Mouse (Mus musculus) heart, embryonic 12.5 days (tissue): ENCODE data around the gene Pigg. TPM values are rescaled to one million over a fixed set of nuclear protein-coding genes. Genes with fewer than 3 reads are reported as not detected.

Experiments
- ATAC-seq: fragments of 200-750 bp; cut with Nextera tagmentation; 2 replicates; pipeline ENCODE4 v1.8.0; 2017; ENCODE audit warnings: moderate TSS enrichment, moderate library complexity; ENCODE audit not compliant: insufficient number of reproducible peaks, low FRiP score
- H3K27ac ChIP-seq: fragments of 300-500 bp; sonication (generic); 2 replicates; pipeline ENCODE4 v1.5.1; 2016; ENCODE audit warnings: mild to moderate bottlenecking, moderate library complexity; ENCODE audit not compliant: poor library complexity, severe bottlenecking
- H3K27me3 ChIP-seq: fragments of 300-500 bp; sonication (generic); replicated peaks from 2 replicates; pipeline ENCODE4 v1.6.1; 2016; ENCODE audit warnings: mild to moderate bottlenecking, moderate library complexity
- H3K36me3 ChIP-seq: fragments of 300-500 bp; sonication (generic); 2 replicates; pipeline ENCODE4 v1.6.1; 2016; ENCODE audit warnings: mild to moderate bottlenecking, moderate library complexity
- H3K4me1 ChIP-seq: fragments of 300-500 bp; sonication (generic); replicated peaks from 2 replicates; pipeline ENCODE4 v1.6.1; 2016; ENCODE audit warnings: mild to moderate bottlenecking
- H3K4me2 ChIP-seq: fragments of 300-500 bp; sonication (generic); 2 replicates; pipeline ENCODE4 v1.6.1; 2016; ENCODE audit warnings: mild to moderate bottlenecking, moderate library complexity
- H3K4me3 ChIP-seq: fragments of 300-500 bp; sonication (generic); 2 replicates; pipeline ENCODE4 v1.5.1; 2016; ENCODE audit warnings: mild to moderate bottlenecking
- H3K9ac ChIP-seq: fragments of 300-500 bp; sonication (generic); 2 replicates; pipeline ENCODE4 v1.6.1; 2016; ENCODE audit warnings: mild to moderate bottlenecking, moderate library complexity
- H3K9me3 ChIP-seq: fragments of 300-500 bp; sonication (generic); replicated peaks from 2 replicates; pipeline ENCODE4 v1.6.1; 2016; ENCODE audit warnings: mild to moderate bottlenecking, moderate library complexity
- WGBS: fragments of 180-500 bp; shearing (Covaris S2); methylation state at CpG from one replicate; pipeline ENCODE4 v1.1.7; 2016; 5-methylcytosine and 5-hydroxymethylcytosine counted together
- polyA plus RNA-seq: library from polyadenylated mRNA; unstranded; fragments of >200 nt; fragmentation: Nextera tagmentation; extraction: Ambion mirVana; gene quantifications from 2 replicates; pipeline ENCODE4 v1.2.1, GENCODE M21; 2016

The Pigg gene
- polyA plus RNA-seq, 1 experiment from 2014 or later = 8.1 TPM

GRCm38 (mm10) chr5:108359491-108359890 is 47.1 kb downstream of the Pigg start:
- peaks cover 18% of the 10 kb centered on the region for H3K27me3 ChIP-seq
- H3K9me3 ChIP-seq = no peaks in the 10 kb centered on the region
- no peaks in the 10 kb centered on the region for H3K36me3 ChIP-seq
- WGBS = 76% methylated on average over 9 of the region's 9 CpGs
- H3K9ac ChIP-seq = no peak overlapping the region
- H3K4me2 ChIP-seq = no peak overlapping the region
- no peaks in the 10 kb centered on the region for H3K4me1 ChIP-seq
- no peak overlapping the region for H3K4me3 ChIP-seq
- no peak for ATAC-seq
- H3K27ac ChIP-seq = no peak overlapping the region

- no peaks in the 10 kb centered on the region for H3K36me3 ChIP-seq
- no peak overlapping the region for H3K4me2 ChIP-seq
- WGBS = 79% methylated on average over 4 of the region's 4 CpGs
- no peaks in the 10 kb centered on the region for H3K4me1 ChIP-seq
- no peaks in the 10 kb centered on the region for H3K9me3 ChIP-seq
- ATAC-seq = no peak
- H3K9ac ChIP-seq = no peak overlapping the region
- peaks cover 25% of the 10 kb centered on the region for H3K27me3 ChIP-seq
- H3K4me3 ChIP-seq = no peak overlapping the region
- no peak overlapping the region for H3K27ac ChIP-seq
These were observed 47.8 kb downstream of the Pigg start for GRCm38 (mm10) chr5:108360211-108360610.

- Histone ChIP-seq H3K4me1 (peaks cover 5% of the 10 kb centered on the region; the same call in 1 of the 2 replicates), H3K4me3 (no peak overlapping the region), H3K27ac (no peak overlapping the region), H3K9ac (no peak overlapping the region), H3K9me3 (no peaks in the 10 kb centered on the region), H3K4me2 (no peak overlapping the region), H3K27me3 (peaks cover 45% of the 10 kb centered on the region), H3K36me3 (no peaks in the 10 kb centered on the region)
- WGBS = 35% methylated on average over 3 of the region's 3 CpGs
- ATAC-seq = no peak
These were observed 49.9 kb downstream of the Pigg start for GRCm38 (mm10) chr5:108362330-108362729.

GRCm38 (mm10) chr5:108366328-108366983 is 54.0 kb downstream of the Pigg start:
- 0 out of 2 replicates have a peak, but pooled peaks have one; percentile 2 for ATAC-seq
- H3K4me2 ChIP-seq = peak overlapping the region; percentile 99
- no peaks in the 10 kb centered on the region for H3K9me3 ChIP-seq
- no peaks in the 10 kb centered on the region for H3K36me3 ChIP-seq
- H3K27ac ChIP-seq = no peak overlapping the region
- WGBS = 2% methylated on average over 60 of the region's 60 CpGs
- H3K4me3 ChIP-seq = peak overlapping the region; percentile 64
- H3K9ac ChIP-seq = peak overlapping the region; percentile 47; the same call in 1 of the 2 replicates
- peaks cover 83% of the 10 kb centered on the region for H3K27me3 ChIP-seq
- peaks cover 24% of the 10 kb centered on the region for H3K4me1 ChIP-seq

- Histone ChIP-seq H3K9ac (peak overlapping the region; percentile 66), H3K9me3 (no peaks in the 10 kb centered on the region), H3K4me1 (peaks cover 24% of the 10 kb centered on the region), H3K27me3 (peaks cover 91% of the 10 kb centered on the region), H3K27ac (no peak overlapping the region), H3K4me2 (peak overlapping the region; percentile 99), H3K36me3 (no peaks in the 10 kb centered on the region), H3K4me3 (peak overlapping the region; percentile 64)
- ATAC-seq = peak; percentile 36
- 2% methylated on average over 82 of the region's 100 CpGs for WGBS
These were observed 54.8 kb downstream of the Pigg start for GRCm38 (mm10) chr5:108366984-108367841.

- Histone ChIP-seq H3K4me3 (peak within 1 kb of the TSS; percentile 64), H3K4me2 (peak within 1 kb of the TSS; percentile 99), H3K27me3 (peaks cover 96% of the 10 kb centered on the region), H3K36me3 (no peaks in the 10 kb centered on the region), H3K9ac (peak within 1 kb of the TSS; percentile 66), H3K27ac (no peak within 1 kb of the TSS), H3K9me3 (no peaks in the 10 kb centered on the region), H3K4me1 (peaks cover 24% of the 10 kb centered on the region)
- under 1% methylated on average over 22 of the region's 36 CpGs for WGBS
- no peak for ATAC-seq
These were observed 55.5 kb downstream of the Pigg start, which contains the start of gene Gm42517 for GRCm38 (mm10) chr5:108367871-108368332. Gene Gm42517, minus strand, starts transcription at chr5:108367922.

- no peak for ATAC-seq
- no peaks in the 10 kb centered on the region for H3K9me3 ChIP-seq
- H3K9ac ChIP-seq = no peak overlapping the region
- peaks cover 93% of the 10 kb centered on the region for H3K27me3 ChIP-seq
- peaks cover 24% of the 10 kb centered on the region for H3K4me1 ChIP-seq
- H3K27ac ChIP-seq = no peak overlapping the region
- no peaks in the 10 kb centered on the region for H3K36me3 ChIP-seq
- peak overlapping the region; percentile 99 for H3K4me2 ChIP-seq
- WGBS = 6% methylated on average over 6 of the region's 6 CpGs
- H3K4me3 ChIP-seq = peak overlapping the region; percentile 64
These were observed 56.0 kb downstream of the Pigg start for GRCm38 (mm10) chr5:108368446-108368845.

GRCm38 (mm10) chr5:108368851-108369621 is 56.6 kb downstream of the Pigg start:
- 1% methylated on average over 49 of the region's 49 CpGs for WGBS
- Histone ChIP-seq H3K27me3 (peaks cover 92% of the 10 kb centered on the region), H3K9me3 (no peaks in the 10 kb centered on the region), H3K4me3 (peak overlapping the region; percentile 64), H3K4me2 (peak overlapping the region; percentile 99), H3K27ac (no peak overlapping the region), H3K4me1 (peaks cover 24% of the 10 kb centered on the region), H3K9ac (peak overlapping the region; percentile 9), H3K36me3 (no peaks in the 10 kb centered on the region)
- no peak for ATAC-seq

GRCm38 (mm10) chr5:108369964-108370363 is 57.6 kb downstream of the Pigg start:
- ATAC-seq = no peak
- H3K4me1 ChIP-seq = peaks cover 24% of the 10 kb centered on the region
- H3K4me2 ChIP-seq = no peak overlapping the region
- H3K36me3 ChIP-seq = no peaks in the 10 kb centered on the region
- H3K4me3 ChIP-seq = no peak overlapping the region
- 3% methylated on average over 6 of the region's 6 CpGs for WGBS
- H3K27me3 ChIP-seq = peaks cover 88% of the 10 kb centered on the region
- no peak overlapping the region for H3K9ac ChIP-seq
- no peaks in the 10 kb centered on the region for H3K9me3 ChIP-seq
- no peak overlapping the region for H3K27ac ChIP-seq

GRCm38 (mm10) chr5:108374079-108374478 is 61.7 kb downstream of the Pigg start:
- WGBS = 65% methylated on average over 5 of the region's 5 CpGs

More at GRCm38 (mm10) chr5:108374079-108374478, 61.7 kb downstream of the Pigg start:
- Histone ChIP-seq H3K36me3 (no peaks in the 10 kb centered on the region), H3K27ac (no peak overlapping the region), H3K9me3 (no peaks in the 10 kb centered on the region; the same call in 1 of the 2 replicates), H3K27me3 (peaks cover 68% of the 10 kb centered on the region), H3K4me2 (no peak overlapping the region), H3K9ac (no peak overlapping the region), H3K4me3 (no peak overlapping the region), H3K4me1 (0 out of 2 replicates have a peak, but pooled peaks cover 4% of the 10 kb centered on the region)
- ATAC-seq = no peak
